Mouse (Mus musculus) lung, postnatal 0 days (tissue): ENCODE results near the gene Gskip. TPM values are rescaled to one million over a fixed set of nuclear protein-coding genes. Genes with fewer than 3 reads are reported as not detected.

Experiments used
- ATAC-seq: fragments of 200-750 bp; cut with Nextera tagmentation; 2 replicates; pipeline ENCODE4 v1.8.0; 2017; ENCODE audit warnings: moderate library complexity
- DNase-seq: peaks from one replicate; pipeline ENCODE4 v3.0.0-alpha.2; 2016; ENCODE audit warnings: low spot score
- H3K27ac ChIP-seq: fragments of 300-500 bp; sonication (generic); 2 replicates; pipeline ENCODE4 v1.5.1; 2014; ENCODE audit warnings: antibody characterized with exemption, mild to moderate bottlenecking, low read length, mixed read lengths
- H3K27me3 ChIP-seq: fragments of 300-500 bp; sonication (generic); replicated peaks from 2 replicates; pipeline ENCODE4 v1.6.1; 2014; ENCODE audit warnings: low read length, mixed read lengths; ENCODE audit not compliant: insufficient read depth
- H3K36me3 ChIP-seq: fragments of 300-500 bp; sonication (generic); 2 replicates; pipeline ENCODE4 v1.6.1; 2014; ENCODE audit warnings: low read length, mixed read lengths; ENCODE audit not compliant: insufficient read depth
- H3K4me1 ChIP-seq: fragments of 300-500 bp; sonication (generic); 2 replicates; pipeline ENCODE4 v1.6.1; 2014; ENCODE audit warnings: antibody characterized with exemption, low read depth, low read length, mixed read lengths; ENCODE audit not compliant: insufficient read depth
- H3K4me2 ChIP-seq: fragments of 300-500 bp; sonication (generic); replicated peaks from 2 replicates; pipeline ENCODE4 v1.6.1; 2014; ENCODE audit warnings: low read depth, mild to moderate bottlenecking, low read length, moderate library complexity, mixed read lengths
- H3K4me3 ChIP-seq: fragments of 300-500 bp; sonication (generic); 2 replicates; pipeline ENCODE4 v1.5.1; 2014; ENCODE audit warnings: low read depth, low read length
- H3K9ac ChIP-seq: fragments of 300-500 bp; sonication (generic); replicated peaks from 2 replicates; pipeline ENCODE4 v1.6.1; 2014; ENCODE audit warnings: low read depth, mild to moderate bottlenecking
- H3K9me3 ChIP-seq: fragments of 300-500 bp; sonication (generic); 2 replicates; pipeline ENCODE4 v1.6.1; 2016; ENCODE audit warnings: low read length, mixed read lengths
- CTCF ChIP-seq: IDR thresholded peaks from 2 replicates; pipeline ENCODE4 v1.5.1; 2016; ENCODE audit warnings: antibody characterized with exemption, mild to moderate bottlenecking
- EP300 ChIP-seq: IDR thresholded peaks from 2 replicates; pipeline ENCODE4 v1.6.1; 2016; ENCODE audit warnings: antibody characterized with exemption, mild to moderate bottlenecking, control low read depth
- WGBS: fragments of 180-500 bp; shearing (Covaris S2); extraction: QIAGEN DNeasy Blood & Tissue Kit; methylation state at CpG from one replicate; pipeline ENCODE4 v1.1.7; 2014; 5-methylcytosine and 5-hydroxymethylcytosine counted together
- polyA plus RNA-seq: library from polyadenylated mRNA; unstranded; fragments of >200 nt; fragmentation: Nextera tagmentation; extraction: Ambion mirVana; gene quantifications from 2 replicates; pipeline ENCODE4 v1.2.1, GENCODE M21; 2015

The Gskip gene
- polyA plus RNA-seq, 1 experiment from 2014 or later, result 27.7 TPM

GRCm38 (mm10) chr12:105727964-105728363 lies 43.3 kb downstream of the Gskip start:
- H3K4me3 ChIP-seq, result no peak overlapping the region
- TF ChIP-seq CTCF (peak; percentile 71), EP300 (no peak)
- H3K4me1 ChIP-seq, result no peaks in the 10 kb centered on the region
- H3K27me3 ChIP-seq, result no peaks in the 10 kb centered on the region
- no peak overlapping the region for H3K4me2 ChIP-seq
- ATAC-seq (no peak), DNase-seq (peak; percentile 54)
- H3K9ac ChIP-seq, result no peak overlapping the region
- no peak overlapping the region for H3K27ac ChIP-seq
- H3K9me3 ChIP-seq, result no peaks in the 10 kb centered on the region
- WGBS, result 31% methylated on average over 8 of the region's 8 CpGs
- H3K36me3 ChIP-seq, result no peaks in the 10 kb centered on the region

DNA sequence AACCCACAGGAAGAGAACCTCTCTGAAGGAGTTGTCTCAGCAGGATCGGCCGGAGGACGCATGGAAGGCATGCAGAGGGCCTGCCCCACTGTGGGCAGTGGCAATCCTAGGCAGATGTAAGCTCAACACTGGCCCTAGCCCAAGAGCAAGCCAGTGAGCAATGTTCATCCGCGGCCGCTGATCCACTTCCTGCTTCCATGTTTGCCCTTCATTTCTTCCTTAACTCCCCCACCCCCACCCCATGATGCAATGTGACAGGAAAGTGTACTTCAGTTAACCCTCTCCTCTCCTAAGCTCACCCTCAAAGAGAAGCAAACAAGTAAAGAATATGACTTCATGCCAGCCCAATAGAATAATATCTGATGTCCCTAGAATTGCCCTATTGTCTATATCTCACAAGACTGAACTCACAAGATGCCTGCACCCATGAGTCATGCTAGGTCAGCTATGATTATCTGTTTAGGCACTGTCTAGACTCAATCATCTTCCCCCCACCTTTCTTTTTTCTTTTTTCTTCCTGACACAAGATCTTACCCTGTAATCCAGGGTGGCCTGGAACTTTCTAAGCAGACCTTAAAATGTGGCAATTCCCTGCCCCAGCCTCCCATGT lies 46.3 kb downstream of the Gskip start:
- 51% methylated on average over 6 of the region's 6 CpGs for WGBS
- Histone ChIP-seq H3K27ac (no peak overlapping the region), H3K9me3 (no peaks in the 10 kb centered on the region), H3K9ac (no peak overlapping the region), H3K4me1 (no peaks in the 10 kb centered on the region), H3K4me3 (no peak overlapping the region), H3K4me2 (no peak overlapping the region), H3K36me3 (no peaks in the 10 kb centered on the region), H3K27me3 (no peaks in the 10 kb centered on the region)
- TF ChIP-seq EP300 (no peak), CTCF (no peak)
- DNase-seq, result no peak
- ATAC-seq, result no peak

DNA sequence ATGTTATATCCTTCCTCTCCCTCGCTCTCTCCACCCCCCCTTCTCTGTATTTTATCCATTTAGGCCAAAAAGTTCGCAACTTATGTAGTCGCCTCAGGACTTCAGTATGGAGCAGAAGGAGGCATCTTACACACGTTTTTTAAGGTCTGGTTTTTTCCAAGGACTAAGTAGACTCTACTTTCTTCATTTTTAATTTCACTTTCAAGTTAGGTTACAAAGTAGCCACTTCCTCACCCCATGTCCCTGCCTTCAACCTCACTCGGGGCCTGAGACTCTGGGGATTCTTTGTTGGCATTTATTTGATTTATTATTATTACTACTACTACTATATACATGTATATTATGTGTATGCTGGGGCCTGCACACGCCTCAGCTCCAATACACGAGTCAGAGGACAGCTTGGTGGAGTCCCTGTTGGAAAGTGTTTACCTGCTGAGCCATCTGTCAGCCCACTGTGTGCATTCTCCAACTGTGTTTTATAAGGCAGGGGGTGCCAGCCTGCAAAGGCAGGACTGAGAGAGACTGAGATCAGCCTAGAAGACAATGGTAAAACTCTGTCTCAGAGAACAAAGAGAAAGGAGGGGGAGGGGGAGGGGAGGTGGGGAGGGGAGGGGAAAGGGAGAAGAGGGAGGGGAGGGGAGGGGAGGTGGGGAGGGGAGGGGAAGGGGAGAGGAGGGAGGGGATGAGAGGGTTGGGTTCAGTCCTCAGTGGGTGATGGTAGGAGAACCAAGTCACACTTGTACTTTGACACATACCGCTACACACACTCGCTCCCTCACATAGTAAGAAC lies 48.9 kb downstream of the Gskip start:
- Histone ChIP-seq H3K4me3 (no peak overlapping the region), H3K27me3 (no peaks in the 10 kb centered on the region), H3K4me1 (no peaks in the 10 kb centered on the region), H3K36me3 (no peaks in the 10 kb centered on the region), H3K4me2 (no peak overlapping the region), H3K27ac (no peak overlapping the region), H3K9me3 (no peaks in the 10 kb centered on the region), H3K9ac (no peak overlapping the region)
- DNase-seq, result no peak
- no peak for ATAC-seq
- WGBS, result 65% methylated on average over 9 of the region's 9 CpGs
- no peak for TF ChIP-seq CTCF
- TF ChIP-seq EP300, result no peak

DNA sequence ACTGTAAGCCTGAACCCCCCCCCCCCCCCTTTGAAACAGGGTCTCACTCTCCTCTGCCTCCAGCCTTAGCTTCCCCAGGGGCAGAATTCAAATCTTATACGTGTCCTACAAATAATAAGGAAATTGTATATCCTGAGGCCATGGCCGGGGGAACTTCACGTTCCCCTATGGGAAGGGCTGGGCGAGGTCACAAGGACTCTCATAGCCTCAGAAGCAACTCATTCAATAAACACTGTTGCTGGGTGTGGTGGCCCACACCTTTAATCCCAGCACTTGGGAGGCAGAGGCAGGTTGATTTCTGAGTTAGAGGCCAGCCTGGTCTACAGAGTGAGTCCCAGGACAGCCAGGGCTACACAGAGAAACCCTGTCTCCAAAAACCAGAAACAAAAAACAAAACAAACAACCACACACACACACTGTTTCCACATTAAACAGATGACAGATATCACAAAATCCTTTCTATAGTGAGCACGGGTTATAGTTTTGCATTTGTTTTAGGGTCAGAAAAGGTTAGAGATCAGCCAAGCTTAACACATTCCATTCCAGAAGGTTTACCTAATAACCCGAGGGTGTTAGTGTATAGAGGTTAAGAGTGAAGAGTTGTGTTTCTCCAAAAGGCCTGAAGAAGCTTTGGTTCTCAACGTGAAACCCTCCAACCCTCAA lies 50.7 kb downstream of the Gskip start:
- DNase-seq, result no peak
- Histone ChIP-seq H3K4me1 (no peaks in the 10 kb centered on the region), H3K9ac (no peak overlapping the region), H3K9me3 (no peaks in the 10 kb centered on the region), H3K4me2 (no peak overlapping the region), H3K27ac (no peak overlapping the region), H3K4me3 (no peak overlapping the region), H3K36me3 (no peaks in the 10 kb centered on the region), H3K27me3 (no peaks in the 10 kb centered on the region)
- TF ChIP-seq EP300 (no peak), CTCF (no peak)
- ATAC-seq, result no peak
- WGBS, result 50% methylated on average over 7 of the region's 7 CpGs

DNA sequence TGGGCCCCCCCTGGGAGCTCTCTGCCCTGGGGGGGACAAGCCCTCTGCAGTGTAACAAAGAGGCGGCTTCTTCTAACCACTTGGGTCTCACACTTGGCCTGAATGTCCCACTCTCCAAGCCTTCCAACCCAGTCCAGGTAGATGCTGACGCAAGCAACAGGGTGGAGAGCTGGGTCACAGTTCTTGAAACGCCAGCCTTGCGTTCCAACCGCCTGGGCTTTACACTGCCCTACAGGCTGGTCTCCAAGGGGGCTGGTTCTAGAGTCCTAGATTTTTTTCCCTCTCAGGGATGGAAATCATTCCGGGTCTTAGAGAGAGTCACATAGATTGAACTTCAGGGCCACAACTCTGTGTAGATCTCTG lies 51.2 kb downstream of the Gskip start:
- Histone ChIP-seq H3K27me3 (no peaks in the 10 kb centered on the region), H3K9me3 (no peaks in the 10 kb centered on the region), H3K4me2 (no peak overlapping the region), H3K36me3 (no peaks in the 10 kb centered on the region), H3K4me3 (no peak overlapping the region), H3K9ac (no peak overlapping the region), H3K4me1 (no peaks in the 10 kb centered on the region), H3K27ac (no peak overlapping the region)
- WGBS, result 74% methylated on average over 6 of the region's 6 CpGs
- ATAC-seq (no peak), DNase-seq (no peak)
- no peak for TF ChIP-seq CTCF
- TF ChIP-seq EP300, result no peak

- DNase-seq, result no peak
- H3K27me3 ChIP-seq, result no peaks in the 10 kb centered on the region
- TF ChIP-seq CTCF (no peak), EP300 (no peak)
- H3K9me3 ChIP-seq, result no peaks in the 10 kb centered on the region
- ATAC-seq, result no peak
- no peak overlapping the region for H3K27ac ChIP-seq
- 76% methylated on average over 15 of the region's 15 CpGs for WGBS
- H3K36me3 ChIP-seq, result no peaks in the 10 kb centered on the region
- H3K9ac ChIP-seq, result no peak overlapping the region
- H3K4me2 ChIP-seq, result no peak overlapping the region
- H3K4me3 ChIP-seq, result no peak overlapping the region
- H3K4me1 ChIP-seq, result no peaks in the 10 kb centered on the region
These were observed 53.9 kb downstream of the Gskip start for GRCm38 (mm10) chr12:105738316-105739096.
